Mouse (Mus musculus): ENCODE results near the gene Itsn2.
"Not testable (repeated sequence)": the region's sequence is repeated elsewhere in the genome, so short reads cannot be mapped to it uniquely, and the experiment has no call there.

The Itsn2 gene

GRCm38 (mm10) chr12:4592541-4593165 lies at the start of gene Itsn2, which contains the start of gene Gm3625:
TSS of gene Itsn2 (plus strand) at chr12:4592638.
TSS of gene Gm3625 (minus strand) at chr12:4592927.
- DNase-seq (ENCODE audit: low spot score in 2 of 2), result peak; percentile 66 to 78

GRCm38 (mm10) chr12:4544400-4544919 lies 48.0 kb upstream of the Itsn2 start:
- DNase-seq (ENCODE audit: low spot score in 2 of 2), result no peak

GRCm38 (mm10) chr12:4545425-4545824 lies 47.0 kb upstream of the Itsn2 start:
- DNase-seq (ENCODE audit: low spot score in 2 of 2), result no peak

GRCm38 (mm10) chr12:4546491-4546890 lies 45.9 kb upstream of the Itsn2 start:
- DNase-seq (ENCODE audit: low spot score in 2 of 2), result no peak

GRCm38 (mm10) chr12:4547557-4547956 lies 44.9 kb upstream of the Itsn2 start:
- no peak for DNase-seq (ENCODE audit: low spot score in 2 of 2)

GRCm38 (mm10) chr12:4548053-4549013 lies 44.1 kb upstream of the Itsn2 start:
- peak; percentile 46 to 52 for DNase-seq (ENCODE audit: low spot score in 2 of 2)

GRCm38 (mm10) chr12:4553704-4554103 lies 38.7 kb upstream of the Itsn2 start:
- DNase-seq (ENCODE audit: low spot score in 2 of 2), result not testable (repeated sequence)

- no peak for DNase-seq (ENCODE audit: low spot score in 2 of 2)
These were observed 37.0 kb upstream of the Itsn2 start for GRCm38 (mm10) chr12:4555451-4555850.

- DNase-seq (ENCODE audit: low spot score in 2 of 2), result no peak
These were observed 35.5 kb upstream of the Itsn2 start for GRCm38 (mm10) chr12:4556891-4557290.

- no peak for DNase-seq (ENCODE audit: low spot score in 2 of 2)
These were observed 35.0 kb upstream of the Itsn2 start for GRCm38 (mm10) chr12:4557436-4557835.

GRCm38 (mm10) chr12:4558013-4558412 lies 34.4 kb upstream of the Itsn2 start:
- DNase-seq (ENCODE audit: low spot score in 2 of 2), result no peak

GRCm38 (mm10) chr12:4558475-4559279 lies 33.8 kb upstream of the Itsn2 start:
- DNase-seq (ENCODE audit: low spot score in 2 of 2), result no peak

GRCm38 (mm10) chr12:4571864-4572263 lies 20.6 kb upstream of the Itsn2 start:
- no peak for DNase-seq (ENCODE audit: low spot score in 2 of 2)

GRCm38 (mm10) chr12:4574065-4574464 lies 18.4 kb upstream of the Itsn2 start:
- DNase-seq (ENCODE audit: low spot score in 2 of 2), result no peak

GRCm38 (mm10) chr12:4582326-4582725 lies 10.1 kb upstream of the Itsn2 start:
- DNase-seq (ENCODE audit: low spot score in 2 of 2), result no peak

GRCm38 (mm10) chr12:4587846-4588245 lies 4.6 kb upstream of the Itsn2 start:
- DNase-seq (ENCODE audit: low spot score in 2 of 2), result no peak

- peak in 1 of 2 experiments; percentile 66 for DNase-seq (ENCODE audit: low spot score in 2 of 2)
These were observed 3.8 kb upstream of the Itsn2 start for GRCm38 (mm10) chr12:4588603-4589002.

GRCm38 (mm10) chr12:4592025-4592424 lies 413 bp upstream of the Itsn2 start:
- no peak for DNase-seq (ENCODE audit: low spot score in 2 of 2)

- DNase-seq (ENCODE audit: low spot score in 2 of 2), result peak; percentile 39 to 64
These were observed 910 bp downstream of the Itsn2 start for GRCm38 (mm10) chr12:4593166-4593929.

GRCm38 (mm10) chr12:4593930-4594391 lies 1.5 kb downstream of the Itsn2 start:
- no peak for DNase-seq (ENCODE audit: low spot score in 2 of 2)

- DNase-seq (ENCODE audit: low spot score in 2 of 2), result no peak
These were observed 2.6 kb downstream of the Itsn2 start for GRCm38 (mm10) chr12:4595055-4595454.
